Mouse (Mus musculus): Measurements from ENCODE around the gene Clcn2. TPM values are rescaled to one million over a fixed set of nuclear protein-coding genes. Genes with fewer than 3 reads are reported as not detected.

Clcn2 gene
- polyA plus RNA-seq, 1 experiment from 2014 or later: 4.3 TPM

DNA sequence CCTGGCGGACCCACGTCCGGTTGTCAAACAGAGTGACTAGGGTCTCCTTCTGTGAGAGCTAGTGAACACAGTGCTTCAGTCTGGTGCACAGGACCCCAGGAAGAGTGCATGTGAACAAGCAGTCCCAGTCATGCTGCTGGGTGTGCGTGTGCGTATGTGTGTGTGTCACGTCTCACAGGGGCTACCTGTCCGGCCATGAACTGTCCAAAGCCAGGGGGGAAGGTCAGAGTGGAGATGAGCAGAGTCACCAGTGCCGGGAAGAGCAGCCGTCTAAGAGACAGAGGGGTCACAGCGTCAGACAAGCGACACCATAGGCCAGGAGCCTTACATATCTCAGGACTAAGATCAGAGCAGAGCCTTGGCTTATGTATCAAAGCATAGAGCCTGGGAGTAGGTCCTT lies 7.2 kb downstream of the Clcn2 start:
- H3K9ac ChIP-seq: no peak overlapping the region

DNA sequence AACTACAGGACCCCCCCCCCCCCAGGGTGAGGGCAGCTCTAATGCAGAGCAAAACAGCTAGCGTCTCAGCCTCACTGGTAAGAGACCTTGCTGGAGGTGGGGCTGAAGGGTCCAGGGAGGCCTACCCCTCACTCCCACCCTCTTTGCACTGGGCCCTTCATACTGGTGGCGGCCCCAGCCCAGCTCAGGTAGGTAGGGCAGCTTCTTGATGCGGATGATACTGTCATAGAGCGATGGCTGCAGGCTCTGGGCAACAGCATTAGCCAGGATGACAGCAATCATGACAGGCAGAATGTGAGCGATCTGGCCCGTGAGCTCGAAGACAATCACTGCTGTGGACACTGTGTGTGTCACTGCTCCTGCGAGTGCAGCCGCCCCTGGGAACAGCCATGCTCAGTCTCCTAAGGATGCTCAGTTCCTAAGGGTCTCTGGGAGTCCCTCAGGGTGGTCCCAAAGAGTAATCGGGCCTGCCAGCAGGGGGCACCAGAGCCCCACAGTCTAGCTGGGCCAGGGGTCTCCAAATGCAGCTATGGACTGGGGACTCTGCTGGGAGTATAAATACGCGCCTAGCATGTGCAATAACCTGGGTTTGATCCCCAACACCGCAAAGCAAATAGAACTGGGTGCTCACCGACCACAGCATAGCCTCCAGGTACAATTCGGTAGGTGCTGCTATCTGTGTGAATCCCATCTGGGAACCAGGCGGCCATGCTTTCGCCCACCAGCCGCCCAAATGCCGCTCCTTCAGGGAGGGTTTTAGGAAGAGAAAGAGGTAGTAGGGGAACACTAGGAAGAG lies 8.4 kb downstream of the Clcn2 start:
- Histone ChIP-seq H3K4me1 (peaks cover 7% of the 10 kb centered on the region), H3K36me3 (peaks cover 65% of the 10 kb centered on the region), H3K27me3 (replicated peaks) (no peaks in the 10 kb centered on the region), H3K9ac (no peak overlapping the region), H3K4me2 (no peak overlapping the region), H3K9me3 (no peaks in the 10 kb centered on the region), H3K4me3 (no peak overlapping the region), H3K27ac (replicated peaks) (no peak overlapping the region)
- 74% methylated on average over 19 of the region's 19 CpGs for WGBS
- no peak for ATAC-seq (ENCODE audit: extremely low read depth, insufficient number of reproducible peaks, low FRiP score, low TSS enrichment)

More for the DNA sequence above, 7.2 kb downstream of the Clcn2 start:
- Histone ChIP-seq H3K9me3 (no peaks in the 10 kb centered on the region), H3K4me1 (peaks cover 18% of the 10 kb centered on the region), H3K27me3 (replicated peaks) (no peaks in the 10 kb centered on the region), H3K27ac (replicated peaks) (no peak overlapping the region), H3K4me2 (no peak overlapping the region), H3K36me3 (peaks cover 60% of the 10 kb centered on the region), H3K4me3 (no peak overlapping the region)
- WGBS: 88% methylated on average over 11 of the region's 11 CpGs
- ATAC-seq (ENCODE audit: extremely low read depth, insufficient number of reproducible peaks, low FRiP score, low TSS enrichment): no peak

- Histone ChIP-seq H3K27ac (replicated peaks) (no peak overlapping the region), H3K4me2 (no peak overlapping the region), H3K27me3 (replicated peaks) (no peaks in the 10 kb centered on the region), H3K4me3 (no peak overlapping the region), H3K9me3 (no peaks in the 10 kb centered on the region), H3K9ac (no peak overlapping the region), H3K36me3 (peaks cover 66% of the 10 kb centered on the region), H3K4me1 (no peaks in the 10 kb centered on the region; the same call in 1 of the 2 replicates)
- WGBS: 86% methylated on average over 21 of the region's 21 CpGs
- ATAC-seq (ENCODE audit: extremely low read depth, insufficient number of reproducible peaks, low FRiP score, low TSS enrichment): no peak
Observed at GRCm38 (mm10) chr16:20708220-20708938, 9.2 kb downstream of the Clcn2 start.

GRCm38 (mm10) chr16:20706407-20707055 lies 11.0 kb downstream of the Clcn2 start:
- WGBS: 72% methylated on average over 2 of the region's 2 CpGs
- Histone ChIP-seq H3K4me2 (no peak overlapping the region), H3K27me3 (replicated peaks) (no peaks in the 10 kb centered on the region), H3K27ac (replicated peaks) (no peak overlapping the region), H3K9me3 (no peaks in the 10 kb centered on the region), H3K9ac (no peak overlapping the region), H3K36me3 (peaks cover 62% of the 10 kb centered on the region), H3K4me3 (no peak overlapping the region), H3K4me1 (peaks cover 18% of the 10 kb centered on the region)
- ATAC-seq (ENCODE audit: extremely low read depth, insufficient number of reproducible peaks, low FRiP score, low TSS enrichment): no peak

- H3K9ac ChIP-seq: no peak overlapping the region
- no peaks in the 10 kb centered on the region for H3K27me3 ChIP-seq (replicated peaks)
- peaks cover 55% of the 10 kb centered on the region for H3K36me3 ChIP-seq
- WGBS: 65% methylated on average over 3 of the region's 3 CpGs
- no peak for ATAC-seq (ENCODE audit: extremely low read depth, insufficient number of reproducible peaks, low FRiP score, low TSS enrichment)
- H3K27ac ChIP-seq (replicated peaks): no peak overlapping the region
- H3K9me3 ChIP-seq: no peaks in the 10 kb centered on the region
- H3K4me3 ChIP-seq: no peak overlapping the region
- no peak overlapping the region for H3K4me2 ChIP-seq
- peaks cover 21% of the 10 kb centered on the region for H3K4me1 ChIP-seq
Observed at GRCm38 (mm10) chr16:20705786-20706185, 11.8 kb downstream of the Clcn2 start.

GRCm38 (mm10) chr16:20703699-20704400 lies 13.7 kb downstream of the Clcn2 start:
- no peak overlapping the region for H3K27ac ChIP-seq (replicated peaks)
- no peak for ATAC-seq (ENCODE audit: extremely low read depth, insufficient number of reproducible peaks, low FRiP score, low TSS enrichment)
- H3K4me1 ChIP-seq: peaks cover 21% of the 10 kb centered on the region
- H3K4me3 ChIP-seq: no peak overlapping the region
- 86% methylated on average over 6 of the region's 6 CpGs for WGBS
- no peaks in the 10 kb centered on the region for H3K9me3 ChIP-seq
- H3K36me3 ChIP-seq: peaks cover 59% of the 10 kb centered on the region
- no peak overlapping the region for H3K4me2 ChIP-seq
- H3K27me3 ChIP-seq (replicated peaks): no peaks in the 10 kb centered on the region
- no peak overlapping the region for H3K9ac ChIP-seq

GRCm38 (mm10) chr16:20703071-20703470 lies 14.5 kb downstream of the Clcn2 start:
- Histone ChIP-seq H3K4me1 (peaks cover 21% of the 10 kb centered on the region), H3K9ac (no peak overlapping the region), H3K27me3 (replicated peaks) (no peaks in the 10 kb centered on the region), H3K36me3 (peaks cover 54% of the 10 kb centered on the region), H3K27ac (replicated peaks) (no peak overlapping the region), H3K9me3 (no peaks in the 10 kb centered on the region), H3K4me3 (no peak overlapping the region), H3K4me2 (no peak overlapping the region)
- ATAC-seq (ENCODE audit: extremely low read depth, insufficient number of reproducible peaks, low FRiP score, low TSS enrichment): no peak
- 86% methylated on average over 10 of the region's 10 CpGs for WGBS

DNA sequence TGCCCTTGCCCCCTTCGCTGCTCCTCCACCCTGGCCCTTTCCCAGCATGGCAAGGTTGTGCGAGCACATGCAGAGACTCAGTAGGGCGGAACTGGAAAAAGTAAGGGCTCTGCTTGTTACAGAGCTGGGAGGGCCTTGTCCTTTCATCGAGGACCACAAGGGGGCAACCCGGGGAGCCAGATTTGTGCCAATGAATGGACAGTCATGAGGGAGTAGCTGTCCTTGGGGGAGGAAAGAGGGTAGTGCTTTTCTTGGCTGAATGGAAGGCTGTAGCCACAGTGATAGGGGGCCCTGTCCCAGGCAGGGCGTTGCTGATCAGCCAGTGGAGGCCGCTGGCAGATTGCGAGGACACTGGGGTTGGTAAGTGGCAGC lies 15.0 kb downstream of the Clcn2 start:
- no peak for ATAC-seq (ENCODE audit: extremely low read depth, insufficient number of reproducible peaks, low FRiP score, low TSS enrichment)
- H3K4me1 ChIP-seq: peaks cover 21% of the 10 kb centered on the region
- peaks cover 48% of the 10 kb centered on the region for H3K36me3 ChIP-seq
- no peak overlapping the region for H3K4me3 ChIP-seq
- peak overlapping the region; percentile 13 for H3K4me2 ChIP-seq
- H3K27ac ChIP-seq (replicated peaks): no peak overlapping the region
- WGBS: 6% methylated on average over 8 of the region's 8 CpGs
- H3K9ac ChIP-seq: peak overlapping the region; percentile 69
- H3K9me3 ChIP-seq: no peaks in the 10 kb centered on the region
- H3K27me3 ChIP-seq (replicated peaks): no peaks in the 10 kb centered on the region

- H3K9me3 ChIP-seq: no peaks in the 10 kb centered on the region
- H3K36me3 ChIP-seq: peaks cover 42% of the 10 kb centered on the region
- no peak overlapping the region for H3K4me3 ChIP-seq
- H3K27me3 ChIP-seq (replicated peaks): no peaks in the 10 kb centered on the region
- WGBS: 39% methylated on average over 12 of the region's 12 CpGs
- H3K4me2 ChIP-seq: peak overlapping the region; percentile 13
- peaks cover 21% of the 10 kb centered on the region for H3K4me1 ChIP-seq
- H3K9ac ChIP-seq: peak overlapping the region; percentile 69
- no peak overlapping the region for H3K27ac ChIP-seq (replicated peaks)
- no peak for ATAC-seq (ENCODE audit: extremely low read depth, insufficient number of reproducible peaks, low FRiP score, low TSS enrichment)
Observed at GRCm38 (mm10) chr16:20701729-20702521, 15.6 kb downstream of the Clcn2 start.

DNA sequence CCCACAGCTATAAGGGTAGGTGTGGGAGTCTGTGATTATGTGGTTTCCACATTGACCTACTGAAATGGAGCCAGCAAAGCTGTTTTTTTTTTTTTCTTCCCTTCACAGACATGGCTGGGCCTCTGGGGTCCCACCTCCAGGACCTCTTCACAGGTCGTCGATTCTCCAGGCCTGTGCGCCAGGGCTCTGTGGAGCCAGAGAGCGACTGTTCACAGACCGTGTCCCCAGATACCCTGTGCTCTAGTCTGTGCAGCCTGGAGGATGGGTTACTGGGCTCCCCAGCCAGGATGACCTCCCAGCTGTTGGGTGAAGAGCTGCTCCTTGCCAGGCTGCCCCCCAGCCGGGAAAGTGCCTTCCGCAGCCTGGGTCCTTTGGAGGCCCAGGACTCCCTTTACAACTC lies 16.2 kb downstream of the Clcn2 start:
- ATAC-seq (ENCODE audit: extremely low read depth, insufficient number of reproducible peaks, low FRiP score, low TSS enrichment): no peak
- no peaks in the 10 kb centered on the region for H3K9me3 ChIP-seq
- H3K4me1 ChIP-seq: peaks cover 26% of the 10 kb centered on the region
- no peak overlapping the region for H3K27ac ChIP-seq (replicated peaks)
- H3K27me3 ChIP-seq (replicated peaks): peaks cover 3% of the 10 kb centered on the region; the same call in 1 of the 2 replicates
- H3K4me2 ChIP-seq: no peak overlapping the region
- WGBS: 61% methylated on average over 7 of the region's 7 CpGs
- H3K4me3 ChIP-seq: no peak overlapping the region
- peak overlapping the region; percentile 69 for H3K9ac ChIP-seq
- peaks cover 36% of the 10 kb centered on the region for H3K36me3 ChIP-seq

Measured in heart, embryonic 13.5 days (tissue).